ENCODE assay signal across 8 mouse cellular contexts in genomic region chr5:31598579-31598978, GRCm38 (mm10). TPM values are rescaled to one million over a fixed set of nuclear protein-coding genes. Genes with fewer than 3 reads are reported as not detected.
DNase-seq lines count a peak whose midpoint lies in the region; ATAC-seq and TF ChIP-seq lines count a peak whose summit lies in the region.

No protein-coding gene starts in this region.

- DNase-seq in heart, adult 18-20 months = peak; percentile 38 to 52
- peak; percentile 25 for DNase-seq in ovary, adult 18-20 months (ENCODE audit: low spot score)
- no peak for DNase-seq in ovary, postnatal 10 days (ENCODE audit: low spot score)
- peak; percentile 48 to 53 for DNase-seq in adrenal gland, adult 18-20 months (ENCODE audit: low spot score in 2 of 2)
- peak; percentile 54 for DNase-seq in heart, postnatal 4 days
- peak; percentile 77 for DNase-seq in stomach, postnatal 0 days (ENCODE audit: low spot score)

- no peak for TF ChIP-seq EP300 in stomach, postnatal 0 days (optimal IDR thresholded peaks at IDR 0.05)

- H3K9ac ChIP-seq in heart, embryonic 12.5 days = no peak overlapping the region
- no peak overlapping the region for H3K9ac ChIP-seq in stomach, postnatal 0 days (ENCODE audit: low read length)

- H3K4me3 ChIP-seq in heart, embryonic 12.5 days = no peak overlapping the region
- H3K4me3 ChIP-seq in stomach, postnatal 0 days (ENCODE audit: low read depth, low read length) = no peak overlapping the region

- no peak overlapping the region for H3K27ac ChIP-seq in heart, embryonic 12.5 days (ENCODE audit: poor library complexity, severe bottlenecking)
- 0 out of 2 replicates have a peak overlapping the region, but pooled peaks have one; percentile 4 for H3K27ac ChIP-seq in stomach, postnatal 0 days (replicated peaks)

- no peaks in the 10 kb centered on the region for H3K27me3 ChIP-seq in heart, embryonic 12.5 days (replicated peaks)
- H3K27me3 ChIP-seq in stomach, postnatal 0 days (ENCODE audit: control insufficient read depth, insufficient read depth, low read length) = no peaks in the 10 kb centered on the region

- H3K9me3 ChIP-seq in heart, embryonic 12.5 days (replicated peaks) = peaks cover 6% of the 10 kb centered on the region
- no peaks in the 10 kb centered on the region for H3K9me3 ChIP-seq in stomach, postnatal 0 days (ENCODE audit: control insufficient read depth, low read length)

- no peak for ATAC-seq in heart, embryonic 12.5 days (ENCODE audit: insufficient number of reproducible peaks, low FRiP score)
- peak; percentile 18; the same call in 1 of the 2 replicates for ATAC-seq in stomach, postnatal 0 days (ENCODE audit: low FRiP score, low TSS enrichment)
- no peak for ATAC-seq in granulocyte monocyte progenitor cell, adult 5-6 weeks (replicated peaks; ENCODE audit: poor library complexity, severe bottlenecking)

- no peaks in the 10 kb centered on the region for H3K36me3 ChIP-seq in heart, embryonic 12.5 days
- H3K36me3 ChIP-seq in stomach, postnatal 0 days (ENCODE audit: control insufficient read depth, insufficient read depth, low read length) = no peaks in the 10 kb centered on the region

- WGBS in heart, embryonic 12.5 days = 62% methylated on average over 4 of the region's 4 CpGs
- WGBS in stomach, postnatal 0 days = 63% methylated on average over 4 of the region's 4 CpGs

- TF ChIP-seq CTCF in stomach, postnatal 0 days (IDR thresholded peaks at IDR 0.05; ENCODE audit: low read depth) = peak; percentile 70

- peaks cover 20% of the 10 kb centered on the region for H3K4me1 ChIP-seq in heart, embryonic 12.5 days (replicated peaks)
- H3K4me1 ChIP-seq in stomach, postnatal 0 days (replicated peaks; ENCODE audit: control insufficient read depth, insufficient read depth) = peaks cover 7% of the 10 kb centered on the region; the same call in 1 of the 2 replicates

- no peak overlapping the region for H3K4me2 ChIP-seq in heart, embryonic 12.5 days
- no peak overlapping the region for H3K4me2 ChIP-seq in stomach, postnatal 0 days (replicated peaks; ENCODE audit: low read depth)

RNA-seq across cellular contexts. Expression of gene Mrpl33, which starts 1.8 kb away (rescaled TPM):
- 100 to 1,000 TPM; 322 to 333 TPM for total RNA-seq in heart, adult 18-20 months (2021)
- polyA plus RNA-seq in heart, embryonic 12.5 days (2016; fragmentation: Nextera tagmentation; extraction: Ambion mirVana) = 372 TPM in 2 replicates
- 100 to 1,000 TPM; 265 to 377 TPM for total RNA-seq in adrenal gland, adult 18-20 months (2021)
- total RNA-seq in heart, postnatal 4 days (2021) = 100 to 1,000 TPM; 276 to 287 TPM
- 359 and 382 TPM in 2 replicates for polyA plus RNA-seq in stomach, postnatal 0 days (2015; fragmentation: Nextera tagmentation; extraction: Ambion mirVana)
- total RNA-seq in granulocyte monocyte progenitor cell, adult 5-6 weeks (2014; fragmentation: Nextera tagmentation) = 543 and 559 TPM in 2 replicates
- total RNA-seq in granulocyte monocyte progenitor cell, adult 5-6 weeks (2017) = 224 and 356 TPM in 2 replicates
